Mouse (Mus musculus) small intestine, adult 2 months (tissue): ENCODE data around the gene Map2k3.

Experiments
- CTCF ChIP-seq: fragments of 200-500 bp; IDR thresholded peaks from 2 replicates; pipeline ENCODE4 v1.5.1; 2012; ENCODE audit warnings: low read depth, mild to moderate bottlenecking, control low read depth, inconsistent platforms, low read length, moderate library complexity, mixed read lengths; ENCODE audit not compliant: insufficient replicate concordance, insufficient read length; ENCODE audit errors: extremely low read depth
- POLR2A ChIP-seq: fragments of 200-500 bp; IDR thresholded peaks from 2 replicates; pipeline ENCODE4 v1.6.1; 2012; ENCODE audit warnings: low read depth, mild to moderate bottlenecking, control low read depth, inconsistent platforms, low read length, moderate library complexity

DNA sequence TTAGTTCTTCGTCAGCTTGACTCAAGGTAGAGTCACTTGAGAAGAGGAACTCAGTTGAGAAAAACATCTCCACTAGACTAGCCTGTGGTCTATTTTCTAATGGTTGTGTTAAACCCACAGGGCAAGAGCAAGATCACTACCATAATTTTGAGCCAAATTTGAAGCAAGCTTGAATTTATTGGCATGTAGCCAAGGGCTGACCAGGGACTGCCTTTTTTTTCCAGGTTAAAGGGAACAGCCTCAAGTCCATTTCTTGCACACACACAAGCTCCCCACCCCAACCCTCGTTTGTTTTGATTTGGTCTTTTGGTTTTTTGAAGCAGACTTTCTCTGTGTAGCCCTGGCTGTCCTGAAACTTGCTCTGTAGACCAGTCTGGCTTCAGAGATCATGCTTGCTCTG is 42.0 kb upstream of the Map2k3 start:
- TF ChIP-seq POLR2A = no peak
- no peak for TF ChIP-seq CTCF
